Mouse (Mus musculus): ENCODE data around the gene Gm21976. TPM values are rescaled to one million over a fixed set of nuclear protein-coding genes. Genes with fewer than 3 reads are reported as not detected.

Gm21976 gene
- not detected in 2 replicates for polyA plus RNA-seq (2014; fragmentation: Nextera tagmentation; extraction: Ambion mirVana)

DNA sequence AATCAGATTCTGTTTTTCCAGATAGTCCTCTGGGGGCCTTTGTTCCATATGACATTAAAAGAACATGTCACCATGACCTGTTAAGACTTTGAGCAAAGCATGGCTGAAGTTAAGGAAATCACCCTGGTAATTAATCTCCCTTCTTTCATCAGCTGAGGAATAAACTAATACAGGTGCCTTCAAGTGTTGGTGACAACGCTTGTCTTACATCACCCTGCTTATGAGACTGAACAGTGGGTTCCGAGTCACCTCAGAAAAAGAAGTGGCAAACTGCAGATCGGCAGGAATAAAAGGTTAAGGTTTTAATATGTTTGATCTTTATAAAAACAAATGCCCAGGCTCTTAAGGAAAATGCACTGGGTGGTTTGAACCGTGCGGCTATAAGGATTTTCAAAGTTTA, at the start of gene Gm21976:
Gene Gm21976 (plus strand): TSS at position 202 of the 400 bp plus-strand sequence.
- no peak for DNase-seq (ENCODE audit: low spot score)
- no peak within 1 kb of the TSS for H3K9ac ChIP-seq (ENCODE audit: low read length)
- H3K36me3 ChIP-seq (ENCODE audit: control insufficient read depth, insufficient read depth, low read length) = no peaks in the 10 kb centered on the region
- H3K4me1 ChIP-seq (replicated peaks; ENCODE audit: control insufficient read depth, insufficient read depth, low read length) = no peaks in the 10 kb centered on the region
- no peaks in the 10 kb centered on the region for H3K9me3 ChIP-seq (ENCODE audit: control insufficient read depth, low read length)
- H3K27me3 ChIP-seq (ENCODE audit: control insufficient read depth, insufficient read depth, low read length) = no peaks in the 10 kb centered on the region
- H3K4me3 ChIP-seq (ENCODE audit: low read depth, low read length) = no peak within 1 kb of the TSS
- 91% methylated on average over 5 of the region's 5 CpGs for WGBS
- no peak within 1 kb of the TSS for H3K27ac ChIP-seq (ENCODE audit: low read depth, low read length)
- ATAC-seq (replicated peaks; ENCODE audit: low FRiP score) = no peak
- H3K4me2 ChIP-seq (ENCODE audit: low read depth, low read length, severe bottlenecking) = no peak within 1 kb of the TSS

DNA sequence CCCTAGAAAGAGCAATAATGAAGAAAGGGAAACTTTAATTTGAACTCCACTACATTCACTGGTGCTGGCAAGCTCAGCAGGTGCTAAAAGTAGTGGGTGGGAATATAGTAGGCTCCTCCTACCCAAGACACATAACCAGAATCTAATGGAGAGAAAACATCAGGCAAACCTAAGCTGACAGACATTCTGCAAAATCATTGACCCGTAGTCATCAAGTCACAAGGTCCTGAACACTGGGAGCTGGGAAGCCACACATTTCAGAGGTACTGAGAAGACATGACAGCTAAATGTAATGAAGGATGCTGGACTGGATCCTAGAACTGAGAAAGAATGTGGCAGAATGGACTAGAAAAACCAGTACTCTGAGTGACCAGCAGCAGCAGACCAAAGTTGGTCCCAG, 49.2 kb upstream of the Gm21976 start:
- Histone ChIP-seq H3K27ac (ENCODE audit: low read depth, low read length) (no peak overlapping the region), H3K9ac (ENCODE audit: low read length) (no peak overlapping the region), H3K4me1 (replicated peaks; ENCODE audit: control insufficient read depth, insufficient read depth, low read length) (no peaks in the 10 kb centered on the region), H3K27me3 (ENCODE audit: control insufficient read depth, insufficient read depth, low read length) (no peaks in the 10 kb centered on the region), H3K9me3 (ENCODE audit: control insufficient read depth, low read length) (no peaks in the 10 kb centered on the region), H3K36me3 (ENCODE audit: control insufficient read depth, insufficient read depth, low read length) (no peaks in the 10 kb centered on the region), H3K4me2 (ENCODE audit: low read depth, low read length, severe bottlenecking) (no peak overlapping the region), H3K4me3 (ENCODE audit: low read depth, low read length) (no peak overlapping the region)
- DNase-seq (ENCODE audit: low spot score) (no peak), ATAC-seq (replicated peaks; ENCODE audit: low FRiP score) (no peak)
- WGBS = 88% methylated on average over 1 of the region's 1 CpGs

DNA sequence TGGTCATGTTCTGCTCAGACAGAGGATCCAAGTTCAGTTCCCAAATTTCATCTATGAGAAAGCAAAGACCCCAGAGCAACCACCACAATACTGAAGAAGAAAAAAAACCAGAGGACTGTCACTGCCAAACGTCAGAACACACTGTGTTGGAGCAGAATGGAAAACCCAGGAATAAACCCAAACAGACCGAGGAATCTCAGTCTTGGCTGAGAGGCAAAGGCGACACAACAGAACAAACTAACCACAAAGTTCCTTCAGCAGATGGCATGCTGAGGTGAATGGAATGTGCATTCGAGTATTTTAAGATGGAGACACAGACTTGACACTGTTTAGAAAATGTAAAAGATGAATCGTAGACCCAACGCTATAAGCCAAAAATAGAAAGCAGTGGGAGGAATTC, 44.2 kb upstream of the Gm21976 start:
- Histone ChIP-seq H3K9me3 (ENCODE audit: control insufficient read depth, low read length) (no peaks in the 10 kb centered on the region), H3K4me2 (ENCODE audit: low read depth, low read length, severe bottlenecking) (no peak overlapping the region), H3K36me3 (ENCODE audit: control insufficient read depth, insufficient read depth, low read length) (no peaks in the 10 kb centered on the region), H3K9ac (ENCODE audit: low read length) (no peak overlapping the region), H3K4me1 (replicated peaks; ENCODE audit: control insufficient read depth, insufficient read depth, low read length) (no peaks in the 10 kb centered on the region), H3K27ac (ENCODE audit: low read depth, low read length) (no peak overlapping the region), H3K4me3 (ENCODE audit: low read depth, low read length) (no peak overlapping the region), H3K27me3 (ENCODE audit: control insufficient read depth, insufficient read depth, low read length) (no peaks in the 10 kb centered on the region)
- ATAC-seq (replicated peaks; ENCODE audit: low FRiP score) (no peak), DNase-seq (ENCODE audit: low spot score) (no peak)
- 85% methylated on average over 6 of the region's 6 CpGs for WGBS

DNA sequence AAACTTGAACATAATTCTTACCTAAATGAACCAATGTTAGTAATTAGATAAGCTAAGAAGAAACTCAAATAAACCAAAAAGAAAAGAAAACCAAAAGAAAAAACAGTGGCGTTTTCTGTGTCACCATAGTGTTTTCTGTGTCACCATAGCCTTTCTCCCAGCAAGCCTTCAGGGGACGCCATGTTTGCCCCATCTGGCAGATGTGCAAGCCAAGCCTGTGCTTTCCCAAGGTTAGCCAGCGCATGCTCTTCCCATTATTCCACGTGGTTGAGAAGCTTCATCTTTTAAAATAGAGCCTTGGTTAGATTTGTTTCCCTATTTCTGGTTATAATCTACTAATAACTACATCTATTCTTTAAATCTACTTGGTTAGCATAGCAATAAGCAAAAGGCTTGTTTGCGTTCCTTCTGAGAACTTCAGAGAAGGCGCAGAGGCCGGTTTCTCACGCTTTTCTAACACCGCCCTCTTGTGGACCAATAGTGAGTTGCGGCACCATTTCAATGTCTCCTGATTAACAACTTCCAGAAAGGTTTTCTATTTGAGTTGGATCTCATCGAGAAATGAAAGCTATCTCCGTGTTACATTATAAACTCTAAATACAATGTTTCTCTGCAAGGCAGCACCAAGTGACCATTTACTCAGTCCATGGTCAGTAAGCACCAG, 39.6 kb upstream of the Gm21976 start:
- Histone ChIP-seq H3K4me1 (replicated peaks; ENCODE audit: control insufficient read depth, insufficient read depth, low read length) (no peaks in the 10 kb centered on the region), H3K27me3 (ENCODE audit: control insufficient read depth, insufficient read depth, low read length) (no peaks in the 10 kb centered on the region; the same call in 1 of the 2 replicates), H3K27ac (ENCODE audit: low read depth, low read length) (no peak overlapping the region), H3K4me2 (ENCODE audit: low read depth, low read length, severe bottlenecking) (no peak overlapping the region), H3K4me3 (ENCODE audit: low read depth, low read length) (no peak overlapping the region), H3K9ac (ENCODE audit: low read length) (no peak overlapping the region), H3K36me3 (ENCODE audit: control insufficient read depth, insufficient read depth, low read length) (no peaks in the 10 kb centered on the region), H3K9me3 (ENCODE audit: control insufficient read depth, low read length) (no peaks in the 10 kb centered on the region)
- WGBS = 20% methylated on average over 12 of the region's 12 CpGs
- ATAC-seq (replicated peaks; ENCODE audit: low FRiP score) (no peak), DNase-seq (ENCODE audit: low spot score) (peak; percentile 76)

DNA sequence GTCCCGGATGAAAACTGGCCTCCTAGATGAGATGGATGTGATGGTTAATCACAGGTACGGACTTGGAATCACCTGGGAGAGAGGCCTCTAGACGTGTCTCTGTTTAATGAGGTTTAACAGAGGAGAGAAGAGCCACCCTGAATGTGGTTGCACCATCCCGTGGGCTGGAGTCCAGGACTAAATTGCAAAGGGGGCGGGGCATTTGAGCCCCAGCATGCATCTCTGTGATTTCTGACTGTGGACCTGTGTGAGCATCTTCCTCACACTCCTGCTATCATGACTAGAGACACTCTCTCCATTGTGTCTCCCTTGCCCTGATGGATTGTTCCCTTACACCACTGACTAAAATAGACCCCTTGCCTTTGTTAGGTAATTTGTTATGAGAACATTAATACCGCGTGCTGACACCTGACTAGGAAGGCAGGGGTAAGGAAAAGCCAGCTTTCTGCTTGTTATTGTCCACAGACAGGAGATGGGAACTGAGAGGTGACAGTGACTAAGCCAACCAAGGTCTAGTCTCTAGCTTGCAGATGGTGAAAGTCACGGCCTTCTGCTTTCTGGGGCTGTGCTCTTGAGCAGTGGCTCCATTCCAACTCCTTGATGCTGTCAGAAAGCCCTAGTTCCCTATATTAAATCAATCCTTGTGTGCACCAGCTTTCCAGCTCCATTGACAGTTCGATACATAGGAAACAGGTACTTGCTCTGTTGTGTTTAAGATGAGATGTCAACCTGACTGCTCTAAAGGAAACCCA, 38.0 kb upstream of the Gm21976 start:
- no peaks in the 10 kb centered on the region for H3K36me3 ChIP-seq (ENCODE audit: control insufficient read depth, insufficient read depth, low read length)
- no peak overlapping the region for H3K4me2 ChIP-seq (ENCODE audit: low read depth, low read length, severe bottlenecking)
- H3K4me3 ChIP-seq (ENCODE audit: low read depth, low read length) = no peak overlapping the region
- DNase-seq (ENCODE audit: low spot score) (no peak), ATAC-seq (replicated peaks; ENCODE audit: low FRiP score) (no peak)
- H3K9me3 ChIP-seq (ENCODE audit: control insufficient read depth, low read length) = no peaks in the 10 kb centered on the region
- H3K9ac ChIP-seq (ENCODE audit: low read length) = no peak overlapping the region
- H3K27ac ChIP-seq (ENCODE audit: low read depth, low read length) = no peak overlapping the region
- H3K27me3 ChIP-seq (ENCODE audit: control insufficient read depth, insufficient read depth, low read length) = no peaks in the 10 kb centered on the region; the same call in 1 of the 2 replicates
- 67% methylated on average over 9 of the region's 9 CpGs for WGBS
- no peaks in the 10 kb centered on the region for H3K4me1 ChIP-seq (replicated peaks; ENCODE audit: control insufficient read depth, insufficient read depth, low read length)

DNA sequence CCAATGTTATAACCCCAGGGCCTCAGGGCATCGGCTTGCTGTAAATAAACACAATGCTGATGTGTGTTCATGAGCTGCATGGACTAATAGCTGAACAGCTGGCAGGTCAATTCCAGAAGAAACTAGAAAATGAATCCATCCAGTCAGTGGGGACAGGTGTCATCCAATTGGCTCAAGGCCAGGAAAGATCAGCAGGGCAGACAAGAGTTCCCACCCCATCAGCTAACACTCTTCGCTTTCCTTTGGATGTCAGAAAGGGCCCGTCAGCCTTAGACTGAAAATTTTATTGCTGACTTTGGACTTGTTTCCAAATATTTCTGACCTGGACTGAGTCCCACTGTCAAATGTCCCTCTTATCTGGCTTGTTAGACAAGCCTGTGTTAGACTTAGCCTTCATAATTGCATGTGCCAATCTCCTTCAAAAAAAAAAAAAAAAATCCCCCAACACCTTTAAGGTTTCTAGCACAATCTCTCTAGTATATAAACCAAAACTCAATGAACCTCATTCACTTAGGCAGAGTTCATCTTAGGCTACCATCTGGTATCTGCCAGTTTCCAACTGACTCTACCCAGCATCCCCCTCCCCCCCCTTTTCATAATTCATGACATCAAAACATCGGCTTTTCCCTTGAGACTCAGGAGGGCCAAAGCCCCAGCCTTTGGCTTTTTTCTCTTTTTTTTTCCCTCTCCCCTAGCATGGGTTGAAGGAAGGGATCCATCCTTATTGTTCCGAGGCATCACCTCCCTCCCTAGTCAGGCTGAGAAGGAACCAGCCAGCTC, 34.9 kb upstream of the Gm21976 start:
- no peak overlapping the region for H3K4me2 ChIP-seq (ENCODE audit: low read depth, low read length, severe bottlenecking)
- no peak overlapping the region for H3K4me3 ChIP-seq (ENCODE audit: low read depth, low read length)
- 83% methylated on average over 5 of the region's 5 CpGs for WGBS
- H3K36me3 ChIP-seq (ENCODE audit: control insufficient read depth, insufficient read depth, low read length) = peaks cover 1% of the 10 kb centered on the region; the same call in 1 of the 2 replicates
- DNase-seq (ENCODE audit: low spot score) (no peak), ATAC-seq (replicated peaks; ENCODE audit: low FRiP score) (no peak)
- no peak overlapping the region for H3K9ac ChIP-seq (ENCODE audit: low read length)
- no peak overlapping the region for H3K27ac ChIP-seq (ENCODE audit: low read depth, low read length)
- H3K4me1 ChIP-seq (replicated peaks; ENCODE audit: control insufficient read depth, insufficient read depth, low read length) = no peaks in the 10 kb centered on the region
- no peaks in the 10 kb centered on the region for H3K9me3 ChIP-seq (ENCODE audit: control insufficient read depth, low read length)
- no peaks in the 10 kb centered on the region; the same call in 1 of the 2 replicates for H3K27me3 ChIP-seq (ENCODE audit: control insufficient read depth, insufficient read depth, low read length)

DNA sequence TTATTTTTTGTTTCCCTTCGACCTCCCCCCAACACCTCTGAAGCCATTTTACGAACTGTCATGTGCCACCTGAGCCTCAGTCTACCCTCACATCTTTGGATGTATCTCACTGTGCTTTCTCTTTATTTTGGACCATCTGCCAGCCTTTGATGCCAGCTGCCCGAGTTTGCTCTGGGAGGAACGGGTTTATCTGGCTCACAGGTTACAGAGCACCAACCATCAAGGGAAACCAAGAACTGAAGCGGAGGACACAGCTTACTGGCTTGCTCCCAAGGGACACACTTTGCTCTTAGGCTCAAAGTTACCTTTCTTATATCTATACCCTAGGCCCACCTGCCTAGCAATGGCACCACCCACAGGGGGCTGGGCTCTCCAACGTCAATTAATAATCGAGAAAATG, 34.3 kb upstream of the Gm21976 start:
- DNase-seq (ENCODE audit: low spot score) (no peak), ATAC-seq (replicated peaks; ENCODE audit: low FRiP score) (no peak)
- no peak overlapping the region for H3K4me3 ChIP-seq (ENCODE audit: low read depth, low read length)
- H3K27ac ChIP-seq (ENCODE audit: low read depth, low read length) = no peak overlapping the region
- no peaks in the 10 kb centered on the region for H3K4me1 ChIP-seq (replicated peaks; ENCODE audit: control insufficient read depth, insufficient read depth, low read length)
- no peaks in the 10 kb centered on the region; the same call in 1 of the 2 replicates for H3K27me3 ChIP-seq (ENCODE audit: control insufficient read depth, insufficient read depth, low read length)
- no peak overlapping the region for H3K4me2 ChIP-seq (ENCODE audit: low read depth, low read length, severe bottlenecking)
- no peaks in the 10 kb centered on the region for H3K9me3 ChIP-seq (ENCODE audit: control insufficient read depth, low read length)
- H3K36me3 ChIP-seq (ENCODE audit: control insufficient read depth, insufficient read depth, low read length) = peaks cover 4% of the 10 kb centered on the region; the same call in 1 of the 2 replicates
- H3K9ac ChIP-seq (ENCODE audit: low read length) = no peak overlapping the region
- 84% methylated on average over 7 of the region's 7 CpGs for WGBS

DNA sequence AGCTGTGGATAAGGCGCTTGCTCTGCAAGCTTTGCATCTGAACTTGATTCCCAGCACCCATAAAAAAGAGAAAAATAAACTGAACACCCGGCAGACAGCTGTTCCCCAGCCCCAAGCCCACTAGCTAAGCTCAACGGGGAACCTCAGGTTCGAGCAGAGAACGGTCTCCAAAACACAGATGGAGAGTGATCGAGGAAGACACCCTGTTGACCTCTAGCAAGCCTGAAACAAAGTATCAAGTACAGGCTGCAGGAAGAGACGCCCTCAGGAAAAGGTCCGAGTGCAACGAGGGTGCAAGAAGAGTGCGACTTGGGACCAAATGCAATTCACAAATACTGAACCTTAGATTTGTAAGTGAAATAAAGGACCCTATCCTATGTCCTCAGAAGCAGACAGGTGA, 30.1 kb upstream of the Gm21976 start:
- WGBS = 92% methylated on average over 10 of the region's 10 CpGs
- ATAC-seq (replicated peaks; ENCODE audit: low FRiP score) (no peak), DNase-seq (ENCODE audit: low spot score) (no peak)
- no peaks in the 10 kb centered on the region for H3K9me3 ChIP-seq (ENCODE audit: control insufficient read depth, low read length)
- H3K27me3 ChIP-seq (ENCODE audit: control insufficient read depth, insufficient read depth, low read length) = no peaks in the 10 kb centered on the region
- H3K4me2 ChIP-seq (ENCODE audit: low read depth, low read length, severe bottlenecking) = no peak overlapping the region
- H3K9ac ChIP-seq (ENCODE audit: low read length) = no peak overlapping the region
- no peak overlapping the region for H3K27ac ChIP-seq (ENCODE audit: low read depth, low read length)
- no peaks in the 10 kb centered on the region for H3K4me1 ChIP-seq (replicated peaks; ENCODE audit: control insufficient read depth, insufficient read depth, low read length)
- H3K4me3 ChIP-seq (ENCODE audit: low read depth, low read length) = no peak overlapping the region
- peaks cover 8% of the 10 kb centered on the region; the same call in 1 of the 2 replicates for H3K36me3 ChIP-seq (ENCODE audit: control insufficient read depth, insufficient read depth, low read length)

Data from forebrain, embryonic 11.5 days (tissue).